Mouse (Mus musculus) erythroblast, embryonic 14.5 days (primary cell): ENCODE results near the gene Tmem164.

Experiments
- GATA1 ChIP-seq: IDR thresholded peaks from 2 replicates; pipeline ENCODE4 v1.6.1; 2012; ENCODE audit warnings: low read length, inconsistent platforms, mixed read lengths
- TAL1 ChIP-seq: IDR thresholded peaks from 3 replicates; pipeline ENCODE4 v1.6.1; 2012; ENCODE audit warnings: low read length, inconsistent platforms, mixed read lengths

DNA sequence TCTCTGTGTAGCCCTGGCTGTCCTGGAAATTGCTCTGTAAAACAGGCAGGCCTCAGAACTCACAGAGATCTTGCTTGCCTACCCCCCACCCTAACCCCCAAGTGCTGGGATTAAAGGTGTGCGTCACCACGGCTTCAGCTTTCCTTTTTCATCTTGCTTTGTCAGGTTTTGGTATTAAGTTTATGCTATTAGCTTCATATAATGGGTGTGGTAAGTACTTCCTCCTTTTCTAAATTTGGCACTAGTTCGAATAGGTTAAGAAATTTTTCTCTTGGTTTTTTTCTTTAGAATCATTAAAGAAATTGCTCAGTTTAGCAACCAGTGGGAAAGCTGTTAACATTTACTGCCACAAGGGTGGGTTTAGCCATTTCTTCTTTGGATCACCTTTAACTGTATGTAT, 34.8 kb downstream of the Tmem164 start:
- no peak for TF ChIP-seq TAL1
- no peak for TF ChIP-seq GATA1
